Mouse (Mus musculus) adipocyte (in vitro differentiated cells): ENCODE data around the gene Yif1a.
"Not testable (repeated sequence)": the region's sequence is repeated elsewhere in the genome, so short reads cannot be mapped to it uniquely, and the experiment has no call there.

Experiments
- DNase-seq: peaks from one replicate; pipeline ENCODE4 v3.0.0-alpha.2; 2016; ENCODE audit warnings: low spot score

The Yif1a gene

GRCm38 (mm10) chr19:5085145-5085863 is 3.0 kb upstream of the Yif1a start, which contains the start of gene Tmem151a:
TSS of gene Tmem151a (minus strand) at chr19:5085531.
- no peak for DNase-seq

GRCm38 (mm10) chr19:5086533-5086932 is 1.8 kb upstream of the Yif1a start:
- not testable (repeated sequence) for DNase-seq

GRCm38 (mm10) chr19:5089324-5089723 is 986 bp downstream of the Yif1a start:
- DNase-seq, result no peak

- no peak for DNase-seq
Observed at GRCm38 (mm10) chr19:5092083-5092482, 3.7 kb downstream of the Yif1a start.

GRCm38 (mm10) chr19:5093481-5094242 is 5.3 kb downstream of the Yif1a start:
- DNase-seq, result no peak

GRCm38 (mm10) chr19:5094243-5094632 is 5.9 kb downstream of the Yif1a start:
- peak; percentile 80 for DNase-seq

GRCm38 (mm10) chr19:5094746-5095417 is 6.5 kb downstream of the Yif1a start:
- no peak for DNase-seq

GRCm38 (mm10) chr19:5095887-5096474 is 7.6 kb downstream of the Yif1a start:
- DNase-seq, result no peak

- DNase-seq, result no peak
Observed at GRCm38 (mm10) chr19:5097521-5098362, 9.4 kb downstream of the Yif1a start.

GRCm38 (mm10) chr19:5098363-5099143 is 10.2 kb downstream of the Yif1a start, which contains the start of gene Cnih2:
TSS of gene Cnih2 (minus strand) at chr19:5098521.
- no peak for DNase-seq

- peak; percentile 74 for DNase-seq
Observed at GRCm38 (mm10) chr19:5106074-5106473, 17.7 kb downstream of the Yif1a start.

GRCm38 (mm10) chr19:5106731-5107191 is 18.4 kb downstream of the Yif1a start, which contains the start of gene Rab1b:
TSS of gene Rab1b (minus strand) at chr19:5107072.
- peak; percentile 99 for DNase-seq

GRCm38 (mm10) chr19:5107556-5108270 is 19.4 kb downstream of the Yif1a start:
- no peak for DNase-seq

- peak; percentile 74 for DNase-seq
Observed at GRCm38 (mm10) chr19:5108271-5108575, 19.9 kb downstream of the Yif1a start.

GRCm38 (mm10) chr19:5108702-5109101 is 20.4 kb downstream of the Yif1a start:
- DNase-seq, result no peak

- no peak for DNase-seq
Observed at GRCm38 (mm10) chr19:5109659-5110453, 21.5 kb downstream of the Yif1a start.

GRCm38 (mm10) chr19:5113783-5114182 is 25.4 kb downstream of the Yif1a start:
- DNase-seq, result no peak

- peak; percentile 86 for DNase-seq
Observed at GRCm38 (mm10) chr19:5117494-5118383, 29.4 kb downstream of the Yif1a start.
